Mouse (Mus musculus) cortical plate, adult 2 months (tissue): ENCODE data around the gene Tshz2.

Source experiments
- CTCF ChIP-seq: fragments of 200-500 bp; IDR thresholded peaks from 2 replicates; pipeline ENCODE4 v1.5.1; 2011; ENCODE audit warnings: mild to moderate bottlenecking, control low read depth, low read length; ENCODE audit not compliant: insufficient read depth; ENCODE audit errors: extremely low read depth
- POLR2A ChIP-seq: fragments of 200-500 bp; IDR thresholded peaks from 2 replicates; pipeline ENCODE4 v1.6.1; 2011; ENCODE audit warnings: mild to moderate bottlenecking, low read length, control low read depth; ENCODE audit not compliant: insufficient read depth; ENCODE audit errors: extremely low read depth

DNA sequence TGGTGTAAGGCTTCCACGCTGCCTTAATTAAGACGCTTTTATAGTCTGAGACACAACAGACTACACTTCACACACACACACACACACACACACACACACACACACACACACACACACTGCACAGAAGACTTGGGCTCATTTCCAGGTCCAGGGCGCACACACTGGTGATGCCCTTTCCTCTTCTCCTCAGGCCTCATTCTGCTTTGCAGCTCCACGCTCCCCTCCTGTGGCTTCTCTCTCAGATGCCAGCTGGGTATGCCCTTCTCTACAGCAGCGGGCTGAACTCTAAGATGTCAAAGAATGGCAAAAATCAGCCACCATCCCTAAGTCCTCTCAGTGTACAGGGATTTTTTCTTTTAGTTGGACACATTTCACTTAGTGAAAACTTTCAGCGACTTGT, 41.0 kb downstream of the Tshz2 start:
- TF ChIP-seq CTCF (no peak), POLR2A (no peak)
